Mouse (Mus musculus): ENCODE measurements around the gene Gm17374.
"Not testable (repeated sequence)": the region's sequence is repeated elsewhere in the genome, so short reads cannot be mapped to it uniquely, and the experiment has no call there.

The Gm17374 gene

DNA sequence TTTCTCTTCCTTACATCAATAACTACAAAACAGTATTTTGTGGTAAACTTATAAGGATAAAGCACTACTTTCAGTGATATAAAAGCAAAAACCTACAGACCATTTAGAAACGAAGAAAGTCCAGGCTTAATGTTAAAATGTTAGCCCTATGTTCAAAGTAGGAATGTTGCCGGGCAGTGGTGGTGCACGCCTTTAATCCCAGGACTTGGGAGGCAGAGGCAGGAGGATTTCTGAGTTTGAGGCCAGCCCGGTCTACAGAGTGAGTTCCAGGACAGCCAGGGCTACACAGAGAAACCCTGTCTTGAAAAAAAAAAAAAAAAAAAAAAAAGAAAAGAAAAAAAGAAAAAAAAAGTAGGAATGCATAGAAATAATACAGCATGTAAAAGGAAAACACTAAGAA is at the start of gene Gm17374:
Gm17374 (plus strand) TSS at position 301 of the 400 bp plus-strand sequence.
- DNase-seq (ENCODE audit: low read depth, low spot score): not testable (repeated sequence)

DNA sequence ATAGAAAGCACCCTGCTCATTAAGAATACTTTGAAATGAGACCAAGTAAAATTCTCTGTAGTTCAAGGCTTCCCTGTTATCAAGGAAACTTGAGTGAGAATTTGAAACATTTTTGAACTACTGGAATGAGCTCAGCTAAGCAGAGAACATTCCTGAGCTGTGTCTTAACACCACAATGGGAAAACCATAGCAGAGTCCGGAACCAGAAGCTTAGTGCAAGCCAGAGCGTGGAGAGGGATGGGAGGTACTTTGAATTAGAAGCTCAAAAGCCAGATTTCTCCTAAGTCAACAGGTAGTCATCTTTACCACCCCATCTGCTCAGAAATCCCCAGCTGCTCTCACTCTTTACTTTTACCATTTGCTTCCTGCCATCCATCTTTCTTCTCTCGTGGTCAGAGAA is 46.9 kb upstream of the Gm17374 start:
- no peak for DNase-seq (ENCODE audit: low read depth, low spot score)

DNA sequence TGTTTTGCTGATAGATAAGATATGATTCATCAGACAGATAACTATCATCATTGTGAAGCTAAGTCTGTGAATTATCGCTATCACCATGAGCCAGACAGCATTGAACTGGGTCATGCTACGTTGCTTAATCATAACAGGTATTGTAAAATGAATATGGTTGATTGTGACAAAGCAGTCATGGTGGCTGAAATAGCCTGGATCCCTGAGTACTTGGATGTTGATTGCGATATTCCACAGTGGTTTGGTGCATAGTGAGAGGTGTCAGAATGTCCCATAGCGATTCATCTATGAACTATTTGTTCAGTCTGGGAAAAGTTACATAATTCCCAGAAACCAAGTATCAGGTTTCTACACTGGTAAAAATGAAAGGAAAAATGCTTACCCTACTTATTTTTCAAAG is 44.2 kb upstream of the Gm17374 start:
- no peak for DNase-seq (ENCODE audit: low read depth, low spot score)

DNA sequence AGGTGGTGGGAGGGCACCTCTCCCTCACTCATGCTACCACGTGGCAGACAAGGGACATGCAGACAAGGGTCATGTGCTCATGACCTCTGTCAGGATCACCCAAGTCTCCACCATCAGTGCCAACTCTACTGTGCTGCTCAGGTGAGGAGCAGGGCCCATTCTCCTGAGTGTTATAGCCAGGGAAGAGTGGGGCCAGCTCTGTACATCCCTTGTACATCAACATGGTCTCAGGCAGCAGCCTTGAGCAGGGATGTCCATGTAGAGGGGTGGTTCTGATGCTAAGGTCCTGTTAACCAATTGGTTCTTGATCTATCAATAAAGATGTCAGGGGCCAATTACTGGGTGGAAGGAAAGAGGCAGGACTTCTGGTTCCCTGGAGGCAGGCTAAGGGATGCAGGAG is 42.9 kb upstream of the Gm17374 start:
- DNase-seq (ENCODE audit: low read depth, low spot score): no peak

DNA sequence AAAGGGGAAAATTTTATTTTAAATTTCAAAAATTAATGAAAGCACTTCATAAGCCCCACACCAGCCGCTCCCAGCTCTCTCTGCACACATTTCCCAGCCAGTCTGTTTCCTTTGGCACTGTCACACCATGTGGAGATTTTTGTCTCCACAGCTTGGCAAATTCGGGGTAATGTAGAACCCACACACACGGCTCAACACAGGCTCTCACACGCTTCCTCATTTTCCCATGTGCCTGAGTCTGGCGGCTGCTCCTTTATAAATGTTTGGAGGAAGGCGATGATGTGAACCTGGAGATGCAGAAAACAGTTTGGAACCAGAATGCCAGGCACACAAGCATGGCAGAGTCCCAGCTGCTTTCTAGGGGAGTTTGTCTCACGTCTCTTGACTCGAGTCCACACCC is 38.0 kb upstream of the Gm17374 start:
- no peak for DNase-seq (ENCODE audit: low read depth, low spot score)

DNA sequence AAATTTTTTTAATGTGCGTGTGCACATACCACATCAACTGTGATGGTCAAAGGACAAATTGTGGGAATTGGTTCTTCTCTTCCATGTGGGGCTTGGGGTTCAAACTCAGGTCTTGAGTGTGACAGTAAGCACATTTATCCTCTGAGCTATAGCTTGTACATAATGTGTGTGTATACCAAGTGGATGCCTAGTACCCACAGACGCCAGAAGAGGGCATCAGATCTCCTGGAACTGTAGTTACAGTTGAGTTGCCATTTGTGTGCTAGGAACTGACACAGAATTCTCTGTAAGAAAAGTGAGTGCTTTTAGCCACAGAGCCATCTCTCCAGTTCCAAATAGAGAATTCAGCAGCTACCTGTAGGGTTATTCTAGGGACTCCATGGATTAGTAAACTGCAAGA is 26.3 kb upstream of the Gm17374 start:
- peak; percentile 33 for DNase-seq (ENCODE audit: low read depth, low spot score)

DNA sequence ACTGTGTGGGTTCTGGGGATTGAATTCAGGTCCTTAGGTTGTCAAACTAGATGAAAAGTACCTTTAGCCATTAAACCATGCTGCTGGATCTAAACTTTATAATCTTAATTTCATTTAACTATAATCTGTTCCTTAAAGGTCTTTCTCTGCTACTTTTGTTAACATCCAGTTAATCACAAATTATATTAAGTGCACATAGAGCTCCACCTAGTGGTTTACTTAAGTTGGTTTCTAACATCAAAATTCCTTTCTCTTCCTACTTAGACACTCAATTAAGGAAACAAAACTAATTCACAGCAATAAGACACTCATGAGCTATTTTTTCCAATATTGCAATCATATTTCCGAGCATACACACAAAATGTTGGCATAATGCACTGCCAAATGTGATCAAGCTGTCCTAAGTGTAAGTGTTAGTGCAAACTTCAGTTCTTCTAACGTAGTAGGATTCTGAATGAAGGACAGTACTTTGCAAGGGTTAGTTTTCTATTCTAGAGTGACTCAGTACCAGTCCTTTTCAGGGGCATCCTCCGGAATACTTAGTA is 7.4 kb downstream of the Gm17374 start:
- peak; percentile 47 for DNase-seq (ENCODE audit: low read depth, low spot score)

DNA sequence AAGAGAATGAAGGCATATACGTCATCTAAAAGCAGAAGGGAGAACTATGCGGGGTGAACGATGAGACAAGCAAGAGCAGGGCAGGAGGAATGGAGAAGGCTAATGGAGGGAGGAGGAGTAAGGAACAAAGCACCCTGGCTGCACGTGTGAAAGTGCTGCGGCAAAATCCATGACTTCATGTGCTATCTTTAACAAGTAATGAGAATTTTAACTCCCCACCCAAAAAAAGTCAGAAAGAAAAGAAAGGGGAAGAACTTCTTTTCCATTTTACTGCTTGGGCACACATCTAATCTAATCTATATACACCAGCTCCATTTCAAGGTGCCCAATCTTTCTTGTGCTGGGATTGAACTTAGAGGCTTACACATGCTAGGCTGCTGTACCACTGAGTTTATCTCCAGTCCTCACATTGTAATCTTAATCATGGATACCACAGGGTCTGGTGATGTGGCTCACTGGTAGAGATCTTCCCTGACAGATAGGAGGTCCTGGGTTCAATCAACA is 11.6 kb downstream of the Gm17374 start:
- no peak for DNase-seq (ENCODE audit: low read depth, low spot score)

DNA sequence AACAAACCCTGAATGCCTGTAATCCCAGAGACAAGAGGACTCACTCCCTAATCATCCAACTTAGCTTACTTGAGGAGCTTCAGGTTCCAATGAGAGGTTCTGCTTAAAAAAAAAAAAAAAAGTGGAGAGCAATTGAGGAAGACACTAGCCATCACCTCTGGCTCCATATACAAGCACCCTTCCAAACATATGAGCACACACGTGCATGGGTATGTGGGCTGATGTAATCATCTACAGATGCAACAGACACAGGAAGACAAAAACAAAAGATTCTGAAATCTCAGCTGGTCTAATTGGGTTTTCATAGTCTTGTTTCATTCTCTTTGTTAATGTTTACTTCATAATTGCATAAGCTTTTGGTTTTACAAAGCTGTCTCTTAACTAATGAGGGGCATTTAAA is 17.2 kb downstream of the Gm17374 start:
- no peak for DNase-seq (ENCODE audit: low read depth, low spot score)

DNA sequence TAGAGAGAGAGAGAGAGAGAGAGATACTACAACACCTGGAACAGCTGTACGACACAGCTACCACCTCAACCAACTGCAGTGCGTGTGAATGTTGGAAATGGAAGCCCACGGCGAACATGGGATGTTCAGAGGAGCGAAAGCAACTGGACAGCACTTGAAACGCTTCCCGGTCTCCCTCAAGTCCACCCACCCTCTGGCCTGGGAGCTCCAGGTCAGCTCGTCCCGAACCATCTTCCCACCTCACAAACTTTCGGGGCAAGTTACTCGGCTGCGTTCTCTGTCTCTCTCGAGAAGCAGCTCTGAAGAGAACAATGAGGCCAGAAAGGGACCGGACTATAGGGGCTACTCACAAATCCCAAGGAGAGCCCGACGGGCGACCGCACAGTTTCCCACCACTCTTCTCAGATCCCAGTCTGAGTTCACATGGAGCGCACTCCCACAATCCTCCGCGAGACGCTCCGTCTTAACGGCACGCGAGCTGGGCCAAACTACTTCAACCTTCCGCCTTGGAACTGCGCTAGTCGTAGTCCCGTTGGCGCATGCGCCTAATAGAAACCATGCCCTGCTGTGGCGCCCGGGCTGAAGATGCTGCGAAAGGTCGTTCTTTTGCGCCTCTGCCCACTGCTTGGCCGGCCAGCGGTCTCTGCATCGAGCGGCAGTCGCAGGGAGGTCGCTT is 18.4 kb downstream of the Gm17374 start, which contains the start of the genes Esf1 and Ndufaf5:
Esf1 (minus strand) TSS at position 438 of the 676 bp plus-strand sequence.
Ndufaf5 (plus strand) TSS at position 523 of the 676 bp plus-strand sequence.
- DNase-seq (ENCODE audit: low read depth, low spot score): peak; percentile 95

DNA sequence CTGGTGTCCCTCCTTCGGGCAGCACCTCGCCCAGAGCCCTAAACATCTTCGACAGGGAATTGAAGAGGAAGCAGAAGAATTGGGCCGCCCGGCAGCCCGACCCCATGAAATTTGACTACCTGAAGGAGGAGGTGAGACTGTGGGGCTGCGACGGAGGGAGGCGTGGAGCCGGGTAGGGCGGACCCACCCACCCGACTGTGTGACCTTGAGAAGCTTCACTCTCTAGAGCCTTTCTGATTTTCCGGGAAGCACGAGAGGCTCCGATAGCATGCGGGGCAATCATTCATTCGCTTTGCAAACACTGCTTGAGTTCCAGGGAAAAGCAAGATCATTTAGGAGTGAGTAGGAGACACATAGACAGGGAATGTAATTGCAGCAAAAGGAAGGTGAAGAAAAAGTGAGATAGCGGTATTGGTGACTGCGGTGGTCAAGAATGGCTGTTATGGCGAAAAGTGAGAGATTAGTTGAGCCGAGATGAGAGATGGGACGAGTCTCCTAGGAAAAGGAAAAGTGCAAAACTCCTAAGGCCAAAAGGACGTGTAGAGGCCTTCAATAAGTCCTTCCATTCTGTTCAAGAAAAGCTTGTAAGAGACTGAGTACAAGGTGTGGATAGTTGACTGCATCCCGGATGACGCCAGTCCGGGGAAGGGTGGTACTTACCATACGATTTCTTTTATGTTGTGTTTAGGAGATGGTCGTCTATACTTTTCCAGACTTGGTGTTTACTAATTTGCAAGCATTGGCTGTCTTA is 19.1 kb downstream of the Gm17374 start:
- no peak for DNase-seq (ENCODE audit: low read depth, low spot score)

DNA sequence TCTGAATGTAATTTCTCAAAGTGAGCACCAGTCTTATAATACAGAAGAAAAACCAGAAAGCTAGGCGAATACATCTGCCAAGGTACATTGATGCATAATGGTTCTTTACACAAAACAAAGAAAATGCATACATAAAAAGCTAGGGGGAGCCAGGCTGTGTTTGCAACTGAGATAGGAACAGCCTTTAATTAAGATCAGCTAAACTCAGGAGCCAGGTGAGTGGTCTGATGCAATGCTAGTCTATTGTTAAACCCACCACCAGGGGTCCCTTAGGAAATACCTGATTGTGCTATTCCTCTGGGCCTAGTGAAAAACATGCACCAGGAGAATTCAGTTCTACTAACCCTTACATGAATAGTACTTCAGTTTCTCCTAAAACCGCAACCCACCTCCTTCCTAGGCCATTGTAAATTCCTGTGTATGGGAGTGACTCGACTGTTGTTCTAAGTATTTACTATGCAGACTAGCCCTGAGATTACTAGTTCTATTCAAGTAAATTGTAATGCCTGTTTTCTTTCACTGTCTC is 33.9 kb downstream of the Gm17374 start:
- not testable (repeated sequence) for DNase-seq (ENCODE audit: low read depth, low spot score)

DNA sequence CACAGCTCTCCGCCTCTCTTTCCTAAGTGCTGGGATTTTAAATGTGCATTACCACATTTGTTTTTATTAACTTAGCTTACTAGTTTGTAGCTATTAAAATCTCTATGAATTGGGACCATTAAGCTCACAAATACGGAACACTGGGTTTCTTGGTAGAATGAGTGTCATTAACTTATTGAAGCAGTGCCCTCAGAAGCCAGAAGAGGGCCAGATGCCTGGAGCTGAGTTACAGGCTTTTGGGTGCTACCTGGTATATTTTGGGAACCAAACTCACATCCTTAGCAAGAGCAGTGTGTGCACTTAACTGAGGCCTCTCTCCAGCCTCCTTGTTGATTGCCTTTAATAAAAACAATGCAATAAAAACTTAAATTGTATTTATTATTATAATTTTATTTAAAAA is 48.9 kb downstream of the Gm17374 start:
- DNase-seq (ENCODE audit: low read depth, low spot score): no peak

DNA sequence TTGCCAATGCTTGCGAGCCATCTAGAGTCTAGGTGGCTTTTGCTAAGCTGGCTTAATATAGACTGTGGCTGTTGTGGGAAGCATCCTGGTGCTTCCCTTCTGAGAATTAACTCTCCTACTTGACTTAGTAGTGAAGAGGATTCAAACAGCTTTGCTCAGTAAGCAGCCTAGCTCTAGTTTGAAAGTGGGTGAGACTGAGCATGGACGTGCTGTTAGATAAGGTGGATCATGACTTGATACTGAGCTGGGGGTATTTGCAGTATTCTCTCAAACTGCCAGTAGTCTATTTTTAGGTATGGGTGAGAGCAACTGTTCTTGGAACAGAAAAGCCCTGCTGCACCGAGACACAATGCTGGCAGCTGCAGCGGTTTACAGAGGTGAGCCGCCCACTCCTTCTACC is 50.7 kb downstream of the Gm17374 start:
- DNase-seq (ENCODE audit: low read depth, low spot score): no peak
